Comparison of ENCODE assay signal across 31 mouse cellular contexts in the genomic region with DNA sequence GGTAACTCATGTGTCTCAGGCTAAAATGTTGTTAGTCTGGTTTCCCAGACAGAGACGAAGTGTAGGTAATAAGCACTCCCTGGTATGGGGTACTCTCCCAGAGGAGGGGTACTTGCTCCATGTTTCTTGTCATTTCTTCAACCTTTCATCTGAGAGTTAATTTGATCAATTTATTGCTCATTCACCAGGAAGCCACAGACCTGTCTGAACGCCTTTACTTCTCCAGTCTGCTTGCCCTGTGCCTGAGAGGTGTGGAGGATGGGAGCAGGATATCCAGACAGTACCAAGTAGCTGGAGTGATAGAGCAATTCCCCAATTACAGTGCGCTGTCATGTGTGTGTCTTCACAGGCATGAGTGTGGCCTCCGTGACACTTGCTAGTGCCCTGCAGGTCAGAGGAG. TPM values are rescaled to one million over a fixed set of nuclear protein-coding genes. Genes with fewer than 3 reads are reported as not detected.
"Had no signal": no experiment of that assay in that cellular context is flagged by ENCODE, and none has a peak within 500 bp of the region (broad histone marks: within the 10 kb centered on the region; RNA-seq: fewer than 3 reads in every experiment).

No protein-coding gene starts in this region.

- H3K36me3 ChIP-seq: embryonic facial prominence, embryonic 12.5 days; embryonic facial prominence, embryonic 13.5 days; embryonic facial prominence, embryonic 15.5 days; forebrain, embryonic 10.5 days; forebrain, embryonic 12.5 days; forebrain, embryonic 15.5 days; heart, embryonic 10.5 days had no signal

- DNase-seq: cerebellum, adult 2 months; cerebellum, adult 8-10 months; cerebellum, adult 9-10 months; cerebellum, adult 9-11 months; cerebellum, postnatal 10 days; cerebellum, postnatal 14 days; cerebellum, postnatal 25 days; cerebellum, postnatal 36 days; embryo, embryonic 11 days; forebrain, postnatal 0 days; gastrocnemius, adult 2 months; gastrocnemius, postnatal 10 days; gastrocnemius, postnatal 14 days; gastrocnemius, postnatal 25 days; gastrocnemius, postnatal 36 days; heart, adult 18-20 months had no signal

- H3K4me3 ChIP-seq: embryonic facial prominence, embryonic 12.5 days; embryonic facial prominence, embryonic 13.5 days; embryonic facial prominence, embryonic 15.5 days; erythroblast, embryonic 14.5 days; forebrain, embryonic 10.5 days; forebrain, embryonic 12.5 days; forebrain, embryonic 13.5 days; forebrain, embryonic 15.5 days; gastrocnemius, adult 2 months; heart, embryonic 10.5 days had no signal

- H3K9ac ChIP-seq: embryonic facial prominence, embryonic 12.5 days; embryonic facial prominence, embryonic 13.5 days; embryonic facial prominence, embryonic 15.5 days; forebrain, embryonic 12.5 days; forebrain, embryonic 13.5 days; forebrain, embryonic 15.5 days; forebrain, postnatal 0 days had no signal

- H3K4me1 ChIP-seq: embryonic facial prominence, embryonic 12.5 days; embryonic facial prominence, embryonic 13.5 days; forebrain, embryonic 12.5 days; forebrain, embryonic 13.5 days had no signal

- H3K9me3 ChIP-seq: embryonic facial prominence, embryonic 12.5 days; embryonic facial prominence, embryonic 13.5 days; embryonic facial prominence, embryonic 15.5 days; forebrain, embryonic 10.5 days; forebrain, embryonic 12.5 days; forebrain, embryonic 13.5 days; forebrain, embryonic 15.5 days; heart, embryonic 10.5 days had no signal

- H3K4me2 ChIP-seq: embryonic facial prominence, embryonic 12.5 days; embryonic facial prominence, embryonic 13.5 days; embryonic facial prominence, embryonic 15.5 days; forebrain, embryonic 12.5 days; forebrain, embryonic 13.5 days; forebrain, embryonic 15.5 days had no signal

- H3K27me3 ChIP-seq: embryonic facial prominence, embryonic 12.5 days; embryonic facial prominence, embryonic 13.5 days; embryonic facial prominence, embryonic 15.5 days; forebrain, embryonic 13.5 days; forebrain, embryonic 15.5 days had no signal

- H3K27ac ChIP-seq: embryonic facial prominence, embryonic 12.5 days; embryonic facial prominence, embryonic 13.5 days; embryonic facial prominence, embryonic 15.5 days; forebrain, embryonic 10.5 days; forebrain, embryonic 12.5 days; forebrain, embryonic 13.5 days; forebrain, embryonic 15.5 days; gastrocnemius, adult 2 months; heart, embryonic 10.5 days had no signal

- ATAC-seq: forebrain, embryonic 13.5 days; forebrain, embryonic 14.5 days; forebrain, embryonic 15.5 days; forebrain, embryonic 16.5 days; forebrain, postnatal 0 days had no signal

RNA-seq across cellular contexts. Expression of a gene that starts 23.7 kb away (rescaled TPM):
- total RNA-seq: common myeloid progenitor, adult 5-6 weeks; gastrocnemius, adult 2 months; gastrocnemius, adult 8-10 months; gastrocnemius, postnatal 25 days; gastrocnemius, postnatal 36 days; gastrocnemius, postnatal 4 days; granulocyte monocyte progenitor cell, adult 5-6 weeks had no signal
- polyA plus RNA-seq: embryonic facial prominence, embryonic 12.5 days; embryonic facial prominence, embryonic 13.5 days; erythroblast, embryonic 14.5 days; forebrain, embryonic 10.5 days; forebrain, embryonic 13.5 days; forebrain, embryonic 16.5 days had no signal
